Mouse (Mus musculus): ENCODE results near the gene Svs1. TPM values are rescaled to one million over a fixed set of nuclear protein-coding genes. Genes with fewer than 3 reads are reported as not detected.

Svs1 gene
- total RNA-seq, 1 experiment, result not detected

GRCm38 (mm10) chr6:49013023-49013422 is 26.4 kb downstream of the Svs1 start:
- DNase-seq (ENCODE audit: low read depth, low spot score), result no peak
- Histone ChIP-seq H3K36me3 (ENCODE audit: control insufficient read depth, insufficient read depth, low read length, poor library complexity, severe bottlenecking) (no peaks in the 10 kb centered on the region), H3K4me3 (ENCODE audit: insufficient read depth in 1 of 2, low read depth in 1 of 2, low read length in 2 of 2, poor library complexity in 1 of 2, severe bottlenecking in 1 of 2) (no peak overlapping the region), H3K27ac (ENCODE audit: insufficient read depth, low read depth, low read length, poor library complexity, severe bottlenecking) (no peak overlapping the region), H3K4me1 (ENCODE audit: control insufficient read depth in 2 of 2, insufficient read depth in 2 of 2, low read length in 2 of 2, poor library complexity in 1 of 2) (peaks cover 0 to 6% of the 10 kb centered on the region in 2 experiments; a peak in 1 of 4 replicates), H3K9me3 (ENCODE audit: control insufficient read depth, insufficient read depth, low read depth, low read length) (no peaks in the 10 kb centered on the region), H3K9ac (ENCODE audit: insufficient read depth, low read depth, low read length, poor library complexity, severe bottlenecking) (no peak overlapping the region)
- TF ChIP-seq ZNF384 (IDR thresholded peaks at IDR 0.05; ENCODE audit: low read depth, low read length) (no peak), CHD2 (IDR thresholded peaks at IDR 0.05; ENCODE audit: low read depth, low read length) (no peak), ZC3H11A (IDR thresholded peaks at IDR 0.05; ENCODE audit: borderline replicate concordance, low read depth, low read length) (no peak), MAFK (IDR thresholded peaks at IDR 0.05; ENCODE audit: insufficient read depth, low read depth, low read length) (no peak), HCFC1 (IDR thresholded peaks at IDR 0.05; ENCODE audit: borderline replicate concordance, insufficient read depth, low read length) (no peak)
- in situ Hi-C loops (cut with MboI; ENCODE audit: low sequenced_read_pairs in 2 of 2, unreplicated experiment in 2 of 2), result no loop called here

DNA sequence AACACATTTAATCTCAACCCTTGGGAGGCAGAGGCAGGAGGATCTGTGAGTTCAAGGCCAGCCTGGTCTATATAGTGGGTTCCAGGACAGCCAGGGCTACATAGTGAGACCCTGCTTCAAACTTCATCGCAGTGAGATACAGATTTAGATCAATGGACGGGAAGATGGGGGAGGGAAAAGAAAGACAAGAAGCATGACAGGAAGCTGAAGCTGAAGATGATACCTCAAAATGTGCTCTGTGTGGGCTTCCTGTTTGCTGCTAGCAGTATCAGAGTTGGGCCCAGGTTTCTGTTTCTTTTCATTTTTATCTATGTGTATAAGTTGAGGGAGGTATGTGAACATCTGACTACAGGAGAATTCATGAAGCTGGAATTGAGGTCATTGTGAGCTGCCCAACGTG is 26.8 kb downstream of the Svs1 start:
- in situ Hi-C loops (cut with MboI; ENCODE audit: low sequenced_read_pairs in 2 of 2, unreplicated experiment in 2 of 2), result no loop called here
- H3K9me3 ChIP-seq (ENCODE audit: control insufficient read depth, insufficient read depth, low read depth, low read length), result no peaks in the 10 kb centered on the region
- H3K4me3 ChIP-seq (ENCODE audit: insufficient read depth in 1 of 2, low read depth in 1 of 2, low read length in 2 of 2, poor library complexity in 1 of 2, severe bottlenecking in 1 of 2), result no peak overlapping the region
- no peaks in the 10 kb centered on the region for H3K36me3 ChIP-seq (ENCODE audit: control insufficient read depth, insufficient read depth, low read length, poor library complexity, severe bottlenecking)
- no peak for DNase-seq (ENCODE audit: low read depth, low spot score)
- peaks cover 0 to 4% of the 10 kb centered on the region in 2 experiments; a peak in 1 of 4 replicates for H3K4me1 ChIP-seq (ENCODE audit: control insufficient read depth in 2 of 2, insufficient read depth in 2 of 2, low read length in 2 of 2, poor library complexity in 1 of 2)
- no peak overlapping the region for H3K9ac ChIP-seq (ENCODE audit: insufficient read depth, low read depth, low read length, poor library complexity, severe bottlenecking)
- no peak for TF ChIP-seq ZC3H11A (IDR thresholded peaks at IDR 0.05; ENCODE audit: borderline replicate concordance, low read depth, low read length)
- no peak for TF ChIP-seq MAFK (IDR thresholded peaks at IDR 0.05; ENCODE audit: insufficient read depth, low read depth, low read length)
- no peak for TF ChIP-seq CHD2 (IDR thresholded peaks at IDR 0.05; ENCODE audit: low read depth, low read length)
- no peak overlapping the region for H3K27ac ChIP-seq (ENCODE audit: insufficient read depth, low read depth, low read length, poor library complexity, severe bottlenecking)

DNA sequence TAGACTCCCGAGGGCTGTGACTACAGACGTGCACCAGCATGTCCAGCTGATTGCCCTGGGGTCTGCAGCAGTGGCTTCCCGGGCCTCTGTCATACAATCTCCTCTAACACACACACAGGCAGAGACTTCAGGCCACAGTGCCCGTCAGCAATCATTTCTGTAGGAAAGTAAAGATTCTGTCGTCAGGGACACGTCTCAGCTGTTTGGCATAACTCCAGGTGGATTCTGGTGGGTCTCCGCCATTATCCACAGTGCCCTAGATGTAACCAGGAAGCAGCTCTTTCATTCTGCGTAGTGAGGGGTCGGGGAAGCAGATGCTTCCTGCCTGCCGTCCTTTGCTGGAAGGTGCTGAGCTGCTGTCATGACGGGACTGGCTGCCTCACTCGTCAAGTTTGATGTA is 30.5 kb downstream of the Svs1 start:
- no peak for TF ChIP-seq ZC3H11A (IDR thresholded peaks at IDR 0.05; ENCODE audit: borderline replicate concordance, low read depth, low read length)
- in situ Hi-C loops (cut with MboI; ENCODE audit: low sequenced_read_pairs in 2 of 2, unreplicated experiment in 2 of 2), result no loop called here
- H3K36me3 ChIP-seq (ENCODE audit: control insufficient read depth, insufficient read depth, low read length, poor library complexity, severe bottlenecking), result no peaks in the 10 kb centered on the region
- DNase-seq (ENCODE audit: low read depth, low spot score), result no peak
- H3K4me3 ChIP-seq (ENCODE audit: insufficient read depth in 1 of 2, low read depth in 1 of 2, low read length in 2 of 2, poor library complexity in 1 of 2, severe bottlenecking in 1 of 2), result no peak overlapping the region
- H3K4me1 ChIP-seq (ENCODE audit: control insufficient read depth in 2 of 2, insufficient read depth in 2 of 2, low read length in 2 of 2, poor library complexity in 1 of 2), result peaks cover 0 to 5% of the 10 kb centered on the region in 2 experiments; a peak in 1 of 4 replicates
- no peak overlapping the region for H3K27ac ChIP-seq (ENCODE audit: insufficient read depth, low read depth, low read length, poor library complexity, severe bottlenecking)
- H3K9ac ChIP-seq (ENCODE audit: insufficient read depth, low read depth, low read length, poor library complexity, severe bottlenecking), result no peak overlapping the region
- no peaks in the 10 kb centered on the region for H3K9me3 ChIP-seq (ENCODE audit: control insufficient read depth, insufficient read depth, low read depth, low read length)

DNA sequence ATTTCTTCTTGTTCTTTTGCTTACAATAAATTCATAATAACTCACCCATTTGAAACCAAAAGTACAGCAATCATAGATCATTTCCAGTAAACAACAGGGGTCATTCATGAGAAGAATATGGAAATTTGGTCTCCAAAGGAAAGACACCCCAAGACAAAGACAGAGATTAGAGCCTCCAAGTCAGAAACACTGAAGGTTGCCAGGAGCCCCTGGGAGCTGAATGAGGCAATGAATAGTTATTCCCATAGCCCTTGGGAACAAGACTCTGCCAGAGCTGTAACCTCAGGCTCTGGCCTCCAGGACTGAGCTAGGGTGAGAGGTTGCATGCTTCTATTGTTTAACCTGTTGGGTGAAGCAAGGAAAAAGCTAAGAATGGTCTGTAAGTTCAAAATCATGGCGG is 32.7 kb downstream of the Svs1 start:
- no peak for DNase-seq (ENCODE audit: low read depth, low spot score)
- no peaks in the 10 kb centered on the region for H3K9me3 ChIP-seq (ENCODE audit: control insufficient read depth, insufficient read depth, low read depth, low read length)
- H3K4me1 ChIP-seq (ENCODE audit: control insufficient read depth in 2 of 2, insufficient read depth in 2 of 2, low read length in 2 of 2, poor library complexity in 1 of 2), result peaks cover 2 to 9% of the 10 kb centered on the region in 2 experiments; a peak in 1 of 4 replicates
- in situ Hi-C loops (cut with MboI; ENCODE audit: low sequenced_read_pairs in 2 of 2, unreplicated experiment in 2 of 2), result no loop called here
- no peak overlapping the region for H3K4me3 ChIP-seq (ENCODE audit: insufficient read depth in 1 of 2, low read depth in 1 of 2, low read length in 2 of 2, poor library complexity in 1 of 2, severe bottlenecking in 1 of 2)
- no peak overlapping the region for H3K27ac ChIP-seq (ENCODE audit: insufficient read depth, low read depth, low read length, poor library complexity, severe bottlenecking)
- H3K36me3 ChIP-seq (ENCODE audit: control insufficient read depth, insufficient read depth, low read length, poor library complexity, severe bottlenecking), result no peaks in the 10 kb centered on the region
- TF ChIP-seq CHD2 (IDR thresholded peaks at IDR 0.05; ENCODE audit: low read depth, low read length), result no peak
- no peak for TF ChIP-seq ZC3H11A (IDR thresholded peaks at IDR 0.05; ENCODE audit: borderline replicate concordance, low read depth, low read length)
- no peak for TF ChIP-seq MAFK (IDR thresholded peaks at IDR 0.05; ENCODE audit: insufficient read depth, low read depth, low read length)
- no peak for TF ChIP-seq HCFC1 (IDR thresholded peaks at IDR 0.05; ENCODE audit: borderline replicate concordance, insufficient read depth, low read length)
- no peak for TF ChIP-seq ZNF384 (IDR thresholded peaks at IDR 0.05; ENCODE audit: low read depth, low read length)
- H3K9ac ChIP-seq (ENCODE audit: insufficient read depth, low read depth, low read length, poor library complexity, severe bottlenecking), result no peak overlapping the region
